Mouse (Mus musculus) cerebral cortex, adult 2 months (tissue): ENCODE measurements around the gene Commd6.

Experiments used
- WGBS: fragments of 180-500 bp; shearing (Covaris S2); methylation state at CpG from one replicate; pipeline ENCODE4 v1.1.7; 2018; 5-methylcytosine and 5-hydroxymethylcytosine counted together

Commd6 gene

GRCm38 (mm10) chr14:101640153-101640843 is at the start of gene Commd6:
TSS of gene Commd6 (minus strand) at chr14:101640686.
- WGBS = under 1% methylated on average over 39 of the region's 39 CpGs

GRCm38 (mm10) chr14:101688406-101688805 is 47.9 kb upstream of the Commd6 start:
- 90% methylated on average over 2 of the region's 2 CpGs for WGBS

GRCm38 (mm10) chr14:101687696-101688095 is 47.2 kb upstream of the Commd6 start:
- 92% methylated on average over 6 of the region's 6 CpGs for WGBS

GRCm38 (mm10) chr14:101672226-101672625 is 31.7 kb upstream of the Commd6 start:
- 97% methylated on average over 1 of the region's 1 CpGs for WGBS

GRCm38 (mm10) chr14:101668626-101669025 is 28.1 kb upstream of the Commd6 start:
- 87% methylated on average over 7 of the region's 7 CpGs for WGBS

GRCm38 (mm10) chr14:101666536-101666935 is 26.1 kb upstream of the Commd6 start:
- WGBS = 65% methylated on average over 5 of the region's 5 CpGs

GRCm38 (mm10) chr14:101666056-101666455 is 25.6 kb upstream of the Commd6 start:
- 91% methylated on average over 7 of the region's 7 CpGs for WGBS

- 89% methylated on average over 3 of the region's 3 CpGs for WGBS
Measured at GRCm38 (mm10) chr14:101664274-101664673, 23.8 kb upstream of the Commd6 start.

GRCm38 (mm10) chr14:101661654-101662412 is 21.3 kb upstream of the Commd6 start:
- WGBS = 53% methylated on average over 3 of the region's 3 CpGs

GRCm38 (mm10) chr14:101656307-101656706 is 15.8 kb upstream of the Commd6 start:
- 85% methylated on average over 10 of the region's 10 CpGs for WGBS

GRCm38 (mm10) chr14:101654526-101654909 is 14.0 kb upstream of the Commd6 start:
- WGBS = 1% methylated on average over 10 of the region's 10 CpGs

GRCm38 (mm10) chr14:101653581-101654525 is 13.4 kb upstream of the Commd6 start, which contains the start of gene Uchl3:
TSS of gene Uchl3 (plus strand) at chr14:101653967.
- WGBS = under 1% methylated on average over 81 of the region's 81 CpGs

- 77% methylated on average over 6 of the region's 6 CpGs for WGBS
Measured at GRCm38 (mm10) chr14:101652571-101652970, 12.1 kb upstream of the Commd6 start.

- WGBS = 87% methylated on average over 4 of the region's 4 CpGs
Measured at GRCm38 (mm10) chr14:101650551-101650950, 10.1 kb upstream of the Commd6 start.

- WGBS = 95% methylated on average over 1 of the region's 1 CpGs
Measured at GRCm38 (mm10) chr14:101644948-101645347, 4.5 kb upstream of the Commd6 start.

GRCm38 (mm10) chr14:101637381-101637780 is 3.1 kb downstream of the Commd6 start:
- 88% methylated on average over 6 of the region's 6 CpGs for WGBS

GRCm38 (mm10) chr14:101635765-101636164 is 4.7 kb downstream of the Commd6 start:
- 96% methylated on average over 1 of the region's 1 CpGs for WGBS

- WGBS = 86% methylated on average over 2 of the region's 2 CpGs
Measured at GRCm38 (mm10) chr14:101630548-101630947, 9.9 kb downstream of the Commd6 start.

- WGBS = 96% methylated on average over 5 of the region's 5 CpGs
Measured at GRCm38 (mm10) chr14:101617680-101618079, 22.8 kb downstream of the Commd6 start.

- 63% methylated on average over 9 of the region's 9 CpGs for WGBS
Measured at GRCm38 (mm10) chr14:101616178-101616577, 24.3 kb downstream of the Commd6 start.

- 70% methylated on average over 1 of the region's 1 CpGs for WGBS
Measured at GRCm38 (mm10) chr14:101613206-101613605, 27.3 kb downstream of the Commd6 start.

- WGBS = 83% methylated on average over 10 of the region's 10 CpGs
Measured at GRCm38 (mm10) chr14:101610701-101611100, 29.8 kb downstream of the Commd6 start.
